Mouse (Mus musculus) mouse embryonic stem cell (cell line): ENCODE data around the gene Gm4175.
"Not testable (repeated sequence)": the region's sequence is repeated elsewhere in the genome, so short reads cannot be mapped to it uniquely, and the experiment has no call there.

Source experiments
- in situ Hi-C, 2 experiments: fragments of 300-500 bp; cut with MboI; formaldehyde crosslinking; loops; 1 replicate in 1 of 2; 3 replicates in 1 of 2; pipeline ENCODE4 v1.14.3; 2019 to 2020; ENCODE audit warnings: low sequenced_read_pairs in 2 of 2, low pct_unique_long_range_greater_than_20kb in 1 of 2, mixed read lengths in 1 of 2; ENCODE audit not compliant: unreplicated experiment in 1 of 2

Gm4175 gene

DNA sequence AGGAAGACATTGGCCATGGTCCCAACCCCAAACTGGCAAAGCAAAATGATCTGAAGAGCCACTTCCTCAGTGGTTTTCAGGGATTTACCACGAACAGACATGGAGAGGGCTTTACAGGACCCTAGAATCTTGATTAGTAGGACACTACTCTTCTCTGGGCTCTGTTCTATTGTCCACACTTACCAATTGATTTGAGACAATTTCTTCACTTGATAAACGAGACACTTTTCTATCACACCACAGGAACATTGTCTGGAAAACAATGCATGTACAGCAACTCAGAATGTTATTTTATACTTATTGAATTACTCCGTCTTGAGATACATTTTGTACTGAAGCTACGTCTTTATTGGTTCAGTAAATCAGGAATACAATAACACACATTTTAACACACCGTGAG is at the start of gene Gm4175:
Gene Gm4175, minus strand, starts transcription at position 101 of the 400 bp plus-strand sequence.
- in situ Hi-C loops: not testable (repeated sequence)

DNA sequence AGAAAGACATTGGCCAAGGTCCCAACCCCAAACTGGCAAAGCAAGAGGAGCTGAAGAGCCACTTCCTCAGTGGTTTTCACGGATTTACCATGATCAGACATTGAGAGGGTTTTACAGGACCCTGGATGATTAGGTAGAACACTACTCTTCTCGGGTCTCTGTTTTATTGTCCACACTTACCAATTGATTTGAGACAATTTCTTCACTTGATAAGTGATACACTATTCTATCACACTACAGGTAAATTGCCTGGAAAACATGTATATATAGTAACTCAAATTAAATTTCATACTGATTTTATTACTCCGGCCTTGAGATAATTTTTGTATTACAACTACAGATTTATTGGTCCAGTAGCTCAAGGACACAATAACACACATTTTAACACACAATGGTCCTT is 35.4 kb upstream of the Gm4175 start, which contains the start of gene Gm4177:
Gene Gm4177, minus strand, starts transcription at position 101 of the 400 bp plus-strand sequence.
- in situ Hi-C loops: not testable (repeated sequence)
